Mouse (Mus musculus): ENCODE data around the gene Tcp11l1. TPM values are rescaled to one million over a fixed set of nuclear protein-coding genes. Genes with fewer than 3 reads are reported as not detected.

Tcp11l1 gene
- polyA plus RNA-seq, 1 experiment, result 7.8 TPM

GRCm38 (mm10) chr2:104704355-104704754, 7.6 kb downstream of the Tcp11l1 start:
- no peak for TF ChIP-seq TCF12 (IDR thresholded peaks at IDR 0.05; ENCODE audit: insufficient read depth, poor library complexity, severe bottlenecking)
- TF ChIP-seq REST (IDR thresholded peaks at IDR 0.05; ENCODE audit: insufficient read depth, insufficient read length), result no peak
- TF ChIP-seq POLR2AphosphoS2 (IDR thresholded peaks at IDR 0.05; ENCODE audit: insufficient read length, low read depth), result no peak
- no peak for TF ChIP-seq CEBPB (IDR thresholded peaks at IDR 0.05; ENCODE audit: insufficient read depth, poor library complexity, severe bottlenecking)
- TF ChIP-seq MYOG (IDR thresholded peaks at IDR 0.05; ENCODE audit: control insufficient read depth in 1 of 3, insufficient read depth in 1 of 3, insufficient read length in 2 of 3, low read depth in 2 of 3), result no peak
- TF ChIP-seq TCF3 (IDR thresholded peaks at IDR 0.05; ENCODE audit: insufficient read length, low read depth), result no peak
- no peak for TF ChIP-seq MAX (IDR thresholded peaks at IDR 0.05; ENCODE audit: low read depth)
- TF ChIP-seq POLR2A (IDR thresholded peaks at IDR 0.05; ENCODE audit: insufficient read length, low read depth), result no peak
- Histone ChIP-seq H3K4me3 (no peak overlapping the region), H3K79me2 (ENCODE audit: control insufficient read depth, insufficient read depth) (no peaks in the 10 kb centered on the region), H3K4me2 (ENCODE audit: low read depth) (no peak overlapping the region), H3K27me3 (ENCODE audit: control insufficient read depth, insufficient read depth, insufficient read length) (no peaks in the 10 kb centered on the region), H3K36me3 (ENCODE audit: control insufficient read depth, insufficient read depth) (no peaks in the 10 kb centered on the region), H3ac (ENCODE audit: control insufficient read depth, insufficient read length) (no peak overlapping the region)

- Histone ChIP-seq H3K27me3 (ENCODE audit: control insufficient read depth, insufficient read depth, insufficient read length) (no peaks in the 10 kb centered on the region), H3K79me2 (ENCODE audit: control insufficient read depth, insufficient read depth) (no peaks in the 10 kb centered on the region), H3ac (ENCODE audit: control insufficient read depth, insufficient read length) (no peak overlapping the region), H3K4me2 (ENCODE audit: low read depth) (no peak overlapping the region), H3K36me3 (ENCODE audit: control insufficient read depth, insufficient read depth) (no peaks in the 10 kb centered on the region), H3K4me3 (no peak overlapping the region)
- TF ChIP-seq TCF12 (IDR thresholded peaks at IDR 0.05; ENCODE audit: insufficient read depth, poor library complexity, severe bottlenecking) (no peak), CEBPB (IDR thresholded peaks at IDR 0.05; ENCODE audit: insufficient read depth, poor library complexity, severe bottlenecking) (no peak)
Measured at GRCm38 (mm10) chr2:104703158-104703557, 8.8 kb downstream of the Tcp11l1 start.

- TF ChIP-seq TCF12 (IDR thresholded peaks at IDR 0.05; ENCODE audit: insufficient read depth, poor library complexity, severe bottlenecking) (no peak), POLR2AphosphoS2 (IDR thresholded peaks at IDR 0.05; ENCODE audit: insufficient read length, low read depth) (no peak), USF1 (IDR thresholded peaks at IDR 0.05; ENCODE audit: low read depth) (no peak), MYOG (IDR thresholded peaks at IDR 0.05; ENCODE audit: control insufficient read depth in 1 of 3, insufficient read depth in 1 of 3, insufficient read length in 2 of 3, low read depth in 2 of 3) (no peak), E2F4 (IDR thresholded peaks at IDR 0.05; ENCODE audit: insufficient read depth) (no peak), REST (IDR thresholded peaks at IDR 0.05; ENCODE audit: insufficient read depth, insufficient read length) (no peak), MYOD1 (IDR thresholded peaks at IDR 0.05; ENCODE audit: control insufficient read depth in 1 of 3, insufficient read length in 2 of 3, low read depth in 2 of 3) (no peak), CEBPB (IDR thresholded peaks at IDR 0.05; ENCODE audit: insufficient read depth, poor library complexity, severe bottlenecking) (no peak), MAX (IDR thresholded peaks at IDR 0.05; ENCODE audit: low read depth) (no peak), POLR2A (IDR thresholded peaks at IDR 0.05; ENCODE audit: insufficient read length, low read depth) (no peak), TCF3 (IDR thresholded peaks at IDR 0.05; ENCODE audit: insufficient read length, low read depth) (no peak), SRF (IDR thresholded peaks at IDR 0.05; ENCODE audit: control insufficient read depth, insufficient read length, low read depth) (no peak)
- H3K4me2 ChIP-seq (ENCODE audit: low read depth), result no peak overlapping the region
Measured at GRCm38 (mm10) chr2:104699659-104700058, 12.3 kb downstream of the Tcp11l1 start.

GRCm38 (mm10) chr2:104692551-104692950, 19.4 kb downstream of the Tcp11l1 start:
- Histone ChIP-seq H3K36me3 (ENCODE audit: control insufficient read depth, insufficient read depth) (no peaks in the 10 kb centered on the region), H3K79me2 (ENCODE audit: control insufficient read depth, insufficient read depth) (no peaks in the 10 kb centered on the region), H3K27me3 (ENCODE audit: control insufficient read depth, insufficient read depth, insufficient read length) (no peaks in the 10 kb centered on the region), H3K4me2 (ENCODE audit: low read depth) (no peak overlapping the region), H3ac (ENCODE audit: control insufficient read depth, insufficient read length) (no peak overlapping the region), H3K4me3 (no peak overlapping the region)
- TF ChIP-seq E2F4 (IDR thresholded peaks at IDR 0.05; ENCODE audit: insufficient read depth) (no peak), TCF3 (IDR thresholded peaks at IDR 0.05; ENCODE audit: insufficient read length, low read depth) (no peak), POLR2AphosphoS2 (IDR thresholded peaks at IDR 0.05; ENCODE audit: insufficient read length, low read depth) (no peak), MYOD1 (IDR thresholded peaks at IDR 0.05; ENCODE audit: control insufficient read depth in 1 of 3, insufficient read length in 2 of 3, low read depth in 2 of 3) (no peak)

More at GRCm38 (mm10) chr2:104699659-104700058, 12.3 kb downstream of the Tcp11l1 start:
- Histone ChIP-seq H3K4me3 (no peak overlapping the region), H3K36me3 (ENCODE audit: control insufficient read depth, insufficient read depth) (no peaks in the 10 kb centered on the region), H3ac (ENCODE audit: control insufficient read depth, insufficient read length) (no peak overlapping the region), H3K79me2 (ENCODE audit: control insufficient read depth, insufficient read depth) (no peaks in the 10 kb centered on the region), H3K27me3 (ENCODE audit: control insufficient read depth, insufficient read depth, insufficient read length) (no peaks in the 10 kb centered on the region)

GRCm38 (mm10) chr2:104690720-104691119, 21.2 kb downstream of the Tcp11l1 start:
- Histone ChIP-seq H3K79me2 (ENCODE audit: control insufficient read depth, insufficient read depth) (no peaks in the 10 kb centered on the region), H3K36me3 (ENCODE audit: control insufficient read depth, insufficient read depth) (no peaks in the 10 kb centered on the region), H3K27me3 (ENCODE audit: control insufficient read depth, insufficient read depth, insufficient read length) (no peaks in the 10 kb centered on the region), H3K4me3 (no peak overlapping the region), H3K4me2 (ENCODE audit: low read depth) (no peak overlapping the region), H3ac (ENCODE audit: control insufficient read depth, insufficient read length) (no peak overlapping the region)
- no peak for TF ChIP-seq TCF12 (IDR thresholded peaks at IDR 0.05; ENCODE audit: insufficient read depth, poor library complexity, severe bottlenecking)
- TF ChIP-seq MYOD1 (IDR thresholded peaks at IDR 0.05; ENCODE audit: control insufficient read depth in 1 of 3, insufficient read length in 2 of 3, low read depth in 2 of 3), result no peak
- TF ChIP-seq USF1 (IDR thresholded peaks at IDR 0.05; ENCODE audit: low read depth), result no peak
- no peak for TF ChIP-seq CEBPB (IDR thresholded peaks at IDR 0.05; ENCODE audit: insufficient read depth, poor library complexity, severe bottlenecking)
- no peak for TF ChIP-seq TCF3 (IDR thresholded peaks at IDR 0.05; ENCODE audit: insufficient read length, low read depth)
- TF ChIP-seq REST (IDR thresholded peaks at IDR 0.05; ENCODE audit: insufficient read depth, insufficient read length), result no peak
- no peak for TF ChIP-seq MAX (IDR thresholded peaks at IDR 0.05; ENCODE audit: low read depth)
- no peak for TF ChIP-seq POLR2AphosphoS2 (IDR thresholded peaks at IDR 0.05; ENCODE audit: insufficient read length, low read depth)
- no peak for TF ChIP-seq SRF (IDR thresholded peaks at IDR 0.05; ENCODE audit: control insufficient read depth, insufficient read length, low read depth)
- TF ChIP-seq POLR2A (IDR thresholded peaks at IDR 0.05; ENCODE audit: insufficient read length, low read depth), result no peak
- no peak for TF ChIP-seq MYOG (IDR thresholded peaks at IDR 0.05; ENCODE audit: control insufficient read depth in 1 of 3, insufficient read depth in 1 of 3, insufficient read length in 2 of 3, low read depth in 2 of 3)
- no peak for TF ChIP-seq E2F4 (IDR thresholded peaks at IDR 0.05; ENCODE audit: insufficient read depth)

Measured in myocyte (in vitro differentiated cells).